Mouse (Mus musculus): ENCODE data around the gene Tex33. TPM values are rescaled to one million over a fixed set of nuclear protein-coding genes. Genes with fewer than 3 reads are reported as not detected.

The Tex33 gene
- polyA plus RNA-seq, 1 experiment: not detected

DNA sequence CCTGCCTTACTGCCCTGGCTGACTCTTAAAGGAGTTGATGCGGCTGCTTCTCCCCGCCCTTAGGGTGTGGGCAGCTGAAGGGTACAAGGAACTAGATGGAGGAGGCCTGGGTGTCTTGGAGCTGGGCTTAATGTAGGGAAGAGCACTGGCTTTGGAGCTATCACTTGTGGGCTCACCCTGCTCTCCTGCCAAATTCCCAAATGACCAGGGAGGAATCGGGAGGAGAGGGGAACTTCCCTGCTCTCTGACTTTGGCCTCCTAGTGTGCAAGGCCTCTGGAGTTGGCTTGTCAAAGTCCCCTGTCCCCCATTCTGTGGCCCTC lies 33.4 kb upstream of the Tex33 start:
- 38% methylated on average over 3 of the region's 3 CpGs for WGBS
- DNase-seq (ENCODE audit: low read depth in 1 of 2, low spot score in 2 of 2): no peak
- Histone ChIP-seq H3K27ac (ENCODE audit: insufficient read depth, low read length) (peak overlapping the region; percentile 46), H3K36me3 (ENCODE audit: control insufficient read depth, insufficient read depth, low read length) (no peaks in the 10 kb centered on the region), H3K27me3 (ENCODE audit: control insufficient read depth, insufficient read depth, low read length) (peaks cover 5% of the 10 kb centered on the region; the same call in 1 of the 2 replicates), H3K4me3 (ENCODE audit: extremely low read depth, insufficient read depth, insufficient read length) (peak overlapping the region; percentile 45; the same call in 1 of the 2 replicates), H3K4me1 (ENCODE audit: control insufficient read depth, insufficient read depth, insufficient read length) (no peaks in the 10 kb centered on the region)
- no peak for TF ChIP-seq POLR2A (IDR thresholded peaks at IDR 0.05; ENCODE audit: low read depth, low read length)
- no peak for TF ChIP-seq CTCF (IDR thresholded peaks at IDR 0.05; ENCODE audit: extremely low read depth, insufficient read depth, insufficient read length, insufficient replicate concordance)

DNA sequence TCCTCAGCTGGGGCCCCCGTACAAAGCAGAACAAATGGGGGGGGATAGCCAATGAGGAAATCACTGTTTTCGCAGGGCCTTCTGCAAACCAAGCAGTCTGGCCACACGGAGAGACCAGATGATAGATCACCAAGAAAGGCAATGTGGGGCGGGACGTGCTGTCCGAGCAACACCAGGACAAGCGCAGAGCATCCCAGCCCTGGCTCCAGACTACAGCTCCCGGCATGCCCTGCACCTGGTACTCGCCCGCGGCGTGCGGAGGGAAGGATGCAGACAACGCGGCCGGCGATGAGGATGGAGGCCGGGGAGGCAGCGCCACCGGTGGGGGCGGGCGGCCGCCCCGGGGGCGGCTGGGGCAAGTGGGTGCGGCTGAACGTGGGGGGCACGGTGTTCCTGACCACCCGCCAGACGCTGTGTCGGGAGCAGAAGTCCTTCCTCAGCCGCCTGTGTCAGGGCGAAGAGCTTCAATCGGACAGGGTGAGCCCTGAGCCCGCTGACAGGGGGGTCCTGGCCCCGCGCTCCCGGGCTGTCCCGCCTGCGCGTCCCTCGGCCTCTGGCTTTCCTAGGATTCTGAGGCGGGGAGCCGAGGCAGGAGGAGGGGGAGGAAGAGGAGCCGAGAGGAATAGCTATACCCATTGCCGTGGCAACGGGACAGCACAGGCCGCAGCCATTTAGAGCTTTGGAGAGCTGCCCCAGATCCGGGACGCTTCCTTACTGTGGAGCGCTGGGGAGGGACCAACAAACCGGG lies 32.9 kb upstream of the Tex33 start, which contains the start of gene Kctd17:
Kctd17 (plus strand) TSS at position 174 of the 748 bp plus-strand sequence.
- WGBS: 5% methylated on average over 52 of the region's 52 CpGs
- Histone ChIP-seq H3K36me3 (ENCODE audit: control insufficient read depth, insufficient read depth, low read length) (no peaks in the 10 kb centered on the region), H3K27ac (ENCODE audit: insufficient read depth, low read length) (peak within 1 kb of the TSS; percentile 46), H3K4me1 (ENCODE audit: control insufficient read depth, insufficient read depth, insufficient read length) (no peaks in the 10 kb centered on the region), H3K27me3 (ENCODE audit: control insufficient read depth, insufficient read depth, low read length) (peaks cover 5% of the 10 kb centered on the region; the same call in 1 of the 2 replicates), H3K4me3 (ENCODE audit: extremely low read depth, insufficient read depth, insufficient read length) (peak within 1 kb of the TSS; percentile 45; the same call in 1 of the 2 replicates)
- no peak for DNase-seq (ENCODE audit: low read depth in 1 of 2, low spot score in 2 of 2)
- TF ChIP-seq POLR2A (IDR thresholded peaks at IDR 0.05; ENCODE audit: low read depth, low read length) (no peak), CTCF (IDR thresholded peaks at IDR 0.05; ENCODE audit: extremely low read depth, insufficient read depth, insufficient read length, insufficient replicate concordance) (no peak)

DNA sequence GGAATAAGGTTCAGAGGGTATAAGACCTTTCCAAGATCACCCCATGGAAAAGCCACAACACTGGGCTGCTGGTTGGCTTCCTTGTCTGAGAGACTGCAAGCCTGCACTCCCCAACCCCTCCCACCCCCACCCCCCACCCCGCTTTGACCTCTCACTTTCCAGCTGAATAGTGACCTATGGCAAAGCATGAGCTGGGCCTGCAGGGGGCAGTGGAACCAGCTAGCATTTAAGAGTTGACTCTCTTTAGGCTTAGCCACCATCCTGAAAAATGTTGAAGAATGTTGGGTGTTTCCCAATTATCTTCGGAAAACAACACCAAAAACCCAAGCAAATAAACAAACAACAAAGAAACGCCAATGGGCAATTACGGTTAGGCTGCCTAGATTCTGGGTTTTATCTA lies 29.5 kb upstream of the Tex33 start:
- Histone ChIP-seq H3K4me1 (ENCODE audit: control insufficient read depth, insufficient read depth, insufficient read length) (peaks cover 4% of the 10 kb centered on the region; the same call in 1 of the 2 replicates), H3K27ac (ENCODE audit: insufficient read depth, low read length) (no peak overlapping the region), H3K36me3 (ENCODE audit: control insufficient read depth, insufficient read depth, low read length) (no peaks in the 10 kb centered on the region), H3K4me3 (ENCODE audit: extremely low read depth, insufficient read depth, insufficient read length) (no peak overlapping the region), H3K27me3 (ENCODE audit: control insufficient read depth, insufficient read depth, low read length) (peaks cover 5% of the 10 kb centered on the region; the same call in 1 of the 2 replicates)
- no peak for TF ChIP-seq POLR2A (IDR thresholded peaks at IDR 0.05; ENCODE audit: low read depth, low read length)
- no peak for TF ChIP-seq CTCF (IDR thresholded peaks at IDR 0.05; ENCODE audit: extremely low read depth, insufficient read depth, insufficient read length, insufficient replicate concordance)
- WGBS: 77% methylated on average over 4 of the region's 4 CpGs
- DNase-seq (ENCODE audit: low read depth in 1 of 2, low spot score in 2 of 2): no peak

DNA sequence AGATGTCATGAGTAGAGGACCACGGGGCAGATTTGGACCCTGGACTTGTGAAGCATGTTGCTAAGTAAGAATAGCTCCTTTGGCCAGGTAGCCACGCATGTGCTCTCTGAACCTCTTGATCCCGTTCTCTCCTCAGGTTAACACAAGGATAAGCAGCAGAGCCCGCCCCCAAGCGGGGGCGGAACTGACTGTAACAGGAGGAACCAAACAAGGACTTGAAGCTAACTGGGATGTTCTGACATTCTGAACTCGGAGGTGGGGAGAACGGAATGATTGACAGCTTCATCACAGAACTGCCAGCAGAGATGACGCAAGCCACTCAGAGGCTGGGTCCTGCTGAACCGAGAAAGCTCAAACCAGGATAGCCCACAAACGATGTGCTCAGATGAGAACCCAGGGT lies 28.8 kb upstream of the Tex33 start:
- no peak overlapping the region for H3K4me3 ChIP-seq (ENCODE audit: extremely low read depth, insufficient read depth, insufficient read length)
- no peak for DNase-seq (ENCODE audit: low read depth in 1 of 2, low spot score in 2 of 2)
- peaks cover 5% of the 10 kb centered on the region; the same call in 1 of the 2 replicates for H3K27me3 ChIP-seq (ENCODE audit: control insufficient read depth, insufficient read depth, low read length)
- TF ChIP-seq CTCF (IDR thresholded peaks at IDR 0.05; ENCODE audit: extremely low read depth, insufficient read depth, insufficient read length, insufficient replicate concordance): no peak
- no peak for TF ChIP-seq POLR2A (IDR thresholded peaks at IDR 0.05; ENCODE audit: low read depth, low read length)
- H3K27ac ChIP-seq (ENCODE audit: insufficient read depth, low read length): no peak overlapping the region
- 64% methylated on average over 11 of the region's 11 CpGs for WGBS
- peaks cover 4% of the 10 kb centered on the region; the same call in 1 of the 2 replicates for H3K4me1 ChIP-seq (ENCODE audit: control insufficient read depth, insufficient read depth, insufficient read length)
- no peaks in the 10 kb centered on the region for H3K36me3 ChIP-seq (ENCODE audit: control insufficient read depth, insufficient read depth, low read length)

DNA sequence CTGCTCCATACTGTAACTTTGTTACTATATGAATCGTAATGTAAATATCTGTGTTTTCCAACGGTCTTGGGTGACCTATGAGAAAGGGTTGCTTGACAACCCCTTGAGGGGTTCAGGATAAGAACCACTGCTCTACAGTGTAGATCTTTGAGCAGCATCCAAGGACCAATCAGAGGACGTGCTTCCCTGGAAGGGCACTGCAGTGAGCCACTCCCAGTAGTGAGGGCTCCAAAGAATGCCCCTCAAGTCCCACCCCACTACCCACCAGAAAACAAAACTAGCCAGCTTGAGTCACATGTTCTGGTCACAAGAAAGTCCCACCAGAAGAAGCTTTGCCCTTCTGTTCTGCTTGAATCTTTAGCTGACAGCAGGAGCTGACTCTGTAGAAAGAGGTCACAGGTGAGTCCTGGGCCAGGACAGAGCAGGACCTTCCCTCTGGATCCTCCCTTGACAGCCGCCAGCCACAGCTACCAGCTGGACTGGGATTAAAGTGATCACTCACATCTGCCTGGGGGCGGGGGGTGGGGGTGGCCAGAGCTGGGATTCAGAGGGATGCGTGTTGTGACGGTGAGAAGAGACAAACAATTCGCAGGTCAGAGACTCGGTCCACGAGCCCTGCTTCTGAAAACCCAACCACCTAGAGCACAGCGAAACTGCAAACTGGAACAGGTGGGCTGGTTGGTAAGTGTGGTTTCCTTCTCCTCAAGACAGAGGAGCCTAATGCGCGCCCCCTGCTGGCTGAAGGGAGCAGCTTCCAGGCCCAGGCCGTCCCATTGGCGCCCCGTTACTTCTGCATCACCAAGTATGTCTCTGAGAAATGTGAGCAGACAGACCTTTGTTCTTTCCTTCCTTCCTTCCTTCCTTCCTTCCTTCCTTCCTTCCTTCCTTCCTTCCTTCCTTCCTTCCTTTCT lies 26.6 kb upstream of the Tex33 start:
- TF ChIP-seq POLR2A (IDR thresholded peaks at IDR 0.05; ENCODE audit: low read depth, low read length): no peak
- peak; percentile 96 for TF ChIP-seq CTCF (IDR thresholded peaks at IDR 0.05; ENCODE audit: extremely low read depth, insufficient read depth, insufficient read length, insufficient replicate concordance)
- H3K27ac ChIP-seq (ENCODE audit: insufficient read depth, low read length): no peak overlapping the region
- DNase-seq (ENCODE audit: low read depth in 1 of 2, low spot score in 2 of 2): peak; percentile 66 to 81

DNA sequence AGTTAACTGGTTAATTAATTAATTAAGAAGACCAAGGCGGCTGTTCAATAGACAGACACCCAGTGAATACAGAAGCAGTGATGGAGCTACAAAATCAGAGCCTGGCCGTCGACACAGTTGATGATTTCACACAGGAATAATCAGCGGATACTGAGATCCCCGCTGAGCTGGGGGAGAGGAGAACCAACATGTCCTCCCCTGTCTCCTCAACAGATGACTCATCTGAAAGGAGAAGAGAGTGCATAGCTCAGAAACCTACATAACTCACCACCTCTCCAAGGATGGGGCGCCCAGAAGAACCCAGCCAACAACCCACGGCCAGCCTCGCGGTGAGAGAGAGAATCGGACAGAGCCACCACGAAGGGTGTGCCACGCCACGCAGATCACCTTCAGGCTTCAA lies 24.7 kb upstream of the Tex33 start:
- WGBS: 60% methylated on average over 13 of the region's 13 CpGs
- DNase-seq (ENCODE audit: low read depth in 1 of 2, low spot score in 2 of 2): no peak
- Histone ChIP-seq H3K27ac (ENCODE audit: insufficient read depth, low read length) (no peak overlapping the region), H3K36me3 (ENCODE audit: control insufficient read depth, insufficient read depth, low read length) (no peaks in the 10 kb centered on the region), H3K27me3 (ENCODE audit: control insufficient read depth, insufficient read depth, low read length) (no peaks in the 10 kb centered on the region), H3K4me1 (ENCODE audit: control insufficient read depth, insufficient read depth, insufficient read length) (peaks cover 4% of the 10 kb centered on the region; the same call in 1 of the 2 replicates), H3K4me3 (ENCODE audit: extremely low read depth, insufficient read depth, insufficient read length) (no peak overlapping the region)
- no peak for TF ChIP-seq CTCF (IDR thresholded peaks at IDR 0.05; ENCODE audit: extremely low read depth, insufficient read depth, insufficient read length, insufficient replicate concordance)
- no peak for TF ChIP-seq POLR2A (IDR thresholded peaks at IDR 0.05; ENCODE audit: low read depth, low read length)

More for the DNA sequence above, 26.6 kb upstream of the Tex33 start:
- H3K4me3 ChIP-seq (ENCODE audit: extremely low read depth, insufficient read depth, insufficient read length): no peak overlapping the region
- H3K27me3 ChIP-seq (ENCODE audit: control insufficient read depth, insufficient read depth, low read length): no peaks in the 10 kb centered on the region
- 21% methylated on average over 16 of the region's 16 CpGs for WGBS
- no peaks in the 10 kb centered on the region for H3K36me3 ChIP-seq (ENCODE audit: control insufficient read depth, insufficient read depth, low read length)
- peaks cover 4% of the 10 kb centered on the region; the same call in 1 of the 2 replicates for H3K4me1 ChIP-seq (ENCODE audit: control insufficient read depth, insufficient read depth, insufficient read length)

All from spleen, adult 2 months (tissue).